ENCODE assay signal across 9 mouse cellular contexts in the genomic region with DNA sequence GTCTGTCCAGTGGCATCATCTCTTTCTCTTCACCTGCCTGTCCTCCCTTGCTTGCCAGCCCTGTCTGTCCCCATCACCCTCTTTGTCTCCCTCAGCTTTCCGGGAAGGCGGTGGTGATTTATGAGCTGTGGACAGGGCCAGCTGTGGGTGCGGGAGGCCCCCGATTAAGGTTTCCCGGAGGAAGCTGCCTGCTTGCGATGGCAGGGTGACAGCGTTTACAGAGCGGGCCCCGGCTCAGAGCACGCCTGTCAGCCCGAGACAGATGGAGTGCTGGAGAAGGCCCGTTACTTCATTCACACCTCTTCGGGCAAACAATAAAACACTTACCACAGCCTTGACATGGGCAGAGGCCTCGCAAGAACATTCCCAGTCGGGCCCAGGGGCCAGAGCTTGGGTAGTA.
A peak's percentile ranks its signal among the peaks of the same experiment; 100 is the strongest.
DNase-seq lines count a peak whose midpoint lies in the region.
"Had no signal": no experiment of that assay in that cellular context is flagged by ENCODE, and none has a peak within 500 bp of the region (broad histone marks: within the 10 kb centered on the region; RNA-seq: fewer than 3 reads in every experiment).

No protein-coding gene starts in this region.

- intact Hi-C loops in left cerebral cortex, postnatal 10 days (cut with DNase I): no loop called here

- DNase-seq in kidney, postnatal 4 days: peak; percentile 56 to 64
- DNase-seq in kidney, adult 9 months: no peak
- DNase-seq in embryo, embryonic 11.5 days (ENCODE audit: low read depth, low spot score): peak; percentile 42
- DNase-seq in forelimb bud, embryonic 11.5 days (ENCODE audit: low read depth, low spot score): peak; percentile 58
- peak; percentile 36 for DNase-seq in lung, postnatal 14 days
- no peak for DNase-seq in left cerebral cortex, postnatal 10 days (ENCODE audit: extremely low spot score in 1 of 2, low spot score in 2 of 2)
- DNase-seq in frontal cortex, postnatal 14 days (ENCODE audit: low spot score in 2 of 2): no peak
- no peak for DNase-seq in adrenal gland, adult (ENCODE audit: inconsistent age in 2 of 2, low spot score in 1 of 2)
- DNase-seq: cerebellum, adult 9-10 months had no signal

Comparison
In these comparisons a context has a peak if more than half of its experiments do, and no peak if none do; other contexts are left out.
1. DNase-seq: peak in kidney, postnatal 4 days (2 of 2), embryo, embryonic 11.5 days (single experiment), forelimb bud, embryonic 11.5 days (single experiment) and lung, postnatal 14 days (single experiment); none in kidney, adult 9 months (single experiment), left cerebral cortex, postnatal 10 days (0 of 2), frontal cortex, postnatal 14 days (0 of 2) and adrenal gland, adult (0 of 2).